Mouse (Mus musculus): Measurements from ENCODE around the gene Chchd4.

DNA sequence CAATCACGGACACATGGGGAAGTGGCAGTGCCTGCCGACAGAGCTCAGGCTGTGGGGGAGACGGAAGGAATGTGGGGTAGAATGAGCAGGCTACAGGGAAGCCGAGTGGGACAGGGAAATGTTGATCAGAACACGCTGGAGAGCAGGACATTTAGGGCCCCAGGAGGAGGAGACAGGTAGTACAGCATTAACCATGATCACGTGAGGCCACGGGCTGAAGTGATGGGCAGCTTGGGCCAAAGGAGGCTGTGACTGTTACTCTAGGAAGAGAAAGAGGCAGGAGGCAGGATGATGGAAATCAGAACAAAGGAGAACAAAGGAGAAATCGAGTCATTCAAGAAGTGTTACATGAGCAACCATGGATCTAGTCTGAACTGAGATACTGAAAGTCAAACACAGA is 21.2 kb upstream of the Chchd4 start:
- no peak for TF ChIP-seq POLR2A (IDR thresholded peaks at IDR 0.05; ENCODE audit: extremely low read depth, insufficient read depth, low read length)
- TF ChIP-seq CTCF (IDR thresholded peaks at IDR 0.05; ENCODE audit: extremely low read depth, insufficient read depth, low read length), result no peak
